Mouse (Mus musculus) cerebellum, adult 2 months (tissue): Measurements from ENCODE around the gene Prrx2. TPM values are rescaled to one million over a fixed set of nuclear protein-coding genes. Genes with fewer than 3 reads are reported as not detected.

Experiments
- DNase-seq, 2 experiments: peaks; one replicate each; pipeline ENCODE4 v3.0.0; 2021
- H3K27ac ChIP-seq: fragments of 200-500 bp; 2 replicates; pipeline ENCODE4 v1.5.1; 2012; ENCODE audit warnings: low read length, control low read depth, inconsistent platforms; ENCODE audit not compliant: insufficient read depth
- H3K27me3 ChIP-seq: fragments of 200-500 bp; 2 replicates; pipeline ENCODE4 v1.6.1; 2012; ENCODE audit warnings: inconsistent platforms, mild to moderate bottlenecking, low read length, moderate library complexity; ENCODE audit not compliant: control insufficient read depth, insufficient read depth
- H3K4me1 ChIP-seq: fragments of 200-500 bp; 2 replicates; pipeline ENCODE4 v1.6.1; 2011; ENCODE audit warnings: low read length; ENCODE audit not compliant: control insufficient read depth, insufficient read depth
- H3K4me3 ChIP-seq: fragments of 200-500 bp; replicated peaks from 2 replicates; pipeline ENCODE3; 2011; ENCODE audit warnings: mild to moderate bottlenecking, low read depth, low read length, control low read depth; ENCODE audit not compliant: insufficient read depth
- CTCF ChIP-seq: fragments of 200-500 bp; IDR thresholded peaks from 2 replicates; pipeline ENCODE4 v1.5.1; 2011; ENCODE audit warnings: low read depth, mild to moderate bottlenecking, control low read depth, low read length, moderate library complexity, borderline replicate concordance; ENCODE audit not compliant: insufficient read depth
- POLR2A ChIP-seq: fragments of 200-500 bp; IDR thresholded peaks from 2 replicates; pipeline ENCODE4 v1.6.1; 2011; ENCODE audit warnings: low read length, control low read depth, borderline replicate concordance; ENCODE audit not compliant: insufficient read depth
- WGBS: fragments of 180-500 bp; shearing (Covaris S2); methylation state at CpG from one replicate; pipeline ENCODE4 v1.1.7; 2018; 5-methylcytosine and 5-hydroxymethylcytosine counted together
- polyA plus RNA-seq: library from polyadenylated mRNA; depleted of rRNA; stranded (reverse); fragments of >200 nt; gene quantifications from 2 replicates; pipeline ENCODE4 v1.2.3, GENCODE M21; 2012

Prrx2 gene
- polyA plus RNA-seq, 1 experiment, result 1.7 TPM

DNA sequence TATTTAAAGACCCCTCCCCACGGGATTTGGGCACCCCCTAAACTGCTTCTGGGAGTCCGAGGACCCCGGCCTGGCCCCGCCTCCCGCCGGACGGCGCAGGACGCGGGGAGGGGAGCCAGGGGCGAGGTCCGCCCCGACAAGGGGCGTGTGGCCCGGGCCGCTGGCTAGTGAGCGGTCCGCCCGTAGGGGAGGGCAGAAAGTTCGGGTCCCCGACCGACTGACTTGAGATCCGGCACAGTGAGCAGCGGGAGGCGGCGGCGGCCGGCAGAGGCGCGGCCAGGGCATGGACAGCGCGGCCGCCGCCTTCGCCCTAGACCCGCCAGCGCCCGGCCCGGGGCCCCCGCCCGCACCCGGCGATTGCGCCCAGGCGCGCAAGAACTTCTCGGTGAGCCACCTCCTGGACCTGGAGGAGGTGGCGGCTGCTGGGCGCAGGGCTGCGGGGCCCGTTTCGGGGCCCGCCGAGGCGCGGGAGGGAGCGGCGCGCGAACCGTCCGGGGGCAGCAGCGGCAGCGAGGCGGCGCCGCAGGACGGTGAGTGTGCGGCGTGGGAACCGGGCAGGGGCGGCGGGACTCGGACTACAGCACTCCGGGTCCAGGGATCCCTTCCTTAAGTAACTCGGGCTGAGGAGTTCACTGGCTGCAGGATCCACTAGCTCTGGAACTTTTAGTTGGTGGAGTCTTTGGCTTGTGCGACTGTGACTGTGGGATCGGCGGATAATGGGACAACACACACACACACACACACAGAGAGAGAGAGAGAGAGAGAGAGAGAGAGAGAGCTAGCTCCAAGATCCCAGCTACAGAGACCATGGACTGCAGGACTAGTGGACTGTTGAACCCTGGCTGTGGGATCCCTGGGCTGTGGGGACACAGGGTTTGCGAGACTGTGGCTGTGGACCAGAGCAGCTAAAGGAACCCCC lies 10.6 kb downstream of the Prrx2 start:
- no peak for DNase-seq
- Histone ChIP-seq H3K27me3 (peaks cover 6% of the 10 kb centered on the region; the same call in 1 of the 2 replicates), H3K4me3 (no peak overlapping the region), H3K4me1 (no peaks in the 10 kb centered on the region), H3K27ac (no peak overlapping the region)
- 2% methylated on average over 73 of the region's 80 CpGs for WGBS
- TF ChIP-seq CTCF (no peak), POLR2A (no peak)

DNA sequence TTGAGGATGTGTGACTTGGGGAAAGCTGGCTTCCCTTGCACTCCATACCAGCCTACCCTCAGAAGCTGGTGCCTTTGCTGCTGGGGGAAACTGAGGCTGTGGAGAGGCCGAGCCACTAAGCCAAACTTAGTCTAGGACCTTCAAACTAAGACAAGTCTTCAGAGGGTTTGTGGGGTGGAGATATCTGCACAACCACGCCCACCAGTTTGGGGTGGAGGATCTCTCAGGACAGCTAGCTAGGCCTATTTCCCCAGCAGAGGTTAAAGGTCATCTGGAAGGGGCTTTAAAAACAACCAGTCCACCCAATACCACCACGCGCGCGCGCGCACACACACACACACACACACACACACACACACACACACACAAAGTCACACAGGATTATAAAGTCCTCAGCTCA lies 11.5 kb downstream of the Prrx2 start:
- H3K27me3 ChIP-seq, result peaks cover 6% of the 10 kb centered on the region; the same call in 1 of the 2 replicates
- H3K4me3 ChIP-seq, result no peak overlapping the region
- no peak for DNase-seq
- H3K27ac ChIP-seq, result no peak overlapping the region
- 86% methylated on average over 8 of the region's 8 CpGs for WGBS
- TF ChIP-seq POLR2A, result no peak
- no peak for TF ChIP-seq CTCF
- H3K4me1 ChIP-seq, result no peaks in the 10 kb centered on the region

DNA sequence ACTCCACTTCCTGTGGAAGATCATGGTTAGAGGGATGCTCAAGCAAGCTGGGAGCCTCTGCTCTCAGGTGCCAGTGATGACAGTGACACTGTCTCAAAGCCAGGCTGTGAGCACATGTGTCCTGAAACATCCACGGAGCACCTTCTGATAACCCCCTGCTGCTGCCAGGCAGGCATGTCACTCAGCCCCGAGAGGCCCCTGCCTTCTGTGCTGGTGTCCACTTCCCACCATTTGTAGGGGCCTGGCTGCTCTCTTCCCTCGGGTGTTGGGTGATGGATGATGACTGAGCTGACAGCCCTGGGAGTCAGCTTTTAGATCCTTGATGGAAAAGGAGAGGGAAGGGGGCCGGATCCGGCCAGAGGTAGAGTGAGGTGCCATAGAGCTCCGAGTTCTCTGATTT lies 12.0 kb downstream of the Prrx2 start:
- Histone ChIP-seq H3K27me3 (peaks cover 6% of the 10 kb centered on the region; the same call in 1 of the 2 replicates), H3K27ac (no peak overlapping the region), H3K4me1 (no peaks in the 10 kb centered on the region), H3K4me3 (no peak overlapping the region)
- TF ChIP-seq POLR2A (no peak), CTCF (no peak)
- 47% methylated on average over 6 of the region's 6 CpGs for WGBS
- no peak for DNase-seq

DNA sequence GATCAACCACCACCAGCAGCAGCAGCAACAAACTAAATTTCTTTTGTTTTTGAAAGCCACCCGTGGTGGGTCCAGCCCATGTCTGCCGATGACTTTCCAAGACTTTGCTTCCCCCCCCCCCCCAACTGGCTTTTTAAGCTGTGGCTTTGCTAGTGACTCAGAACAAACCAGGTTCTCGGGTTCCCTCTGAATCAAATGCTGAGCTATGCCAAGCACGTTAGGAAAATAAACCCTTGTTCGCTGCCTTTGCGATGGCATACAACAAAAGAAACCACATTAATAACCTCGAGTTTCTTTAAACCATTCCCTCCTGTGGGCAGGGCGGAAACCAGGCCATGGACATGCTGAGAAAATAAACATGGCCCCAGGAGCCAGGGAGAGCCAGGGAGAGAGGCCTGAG lies 13.4 kb downstream of the Prrx2 start:
- H3K4me1 ChIP-seq, result no peaks in the 10 kb centered on the region
- no peak overlapping the region for H3K27ac ChIP-seq
- TF ChIP-seq CTCF (no peak), POLR2A (no peak)
- 55% methylated on average over 8 of the region's 8 CpGs for WGBS
- DNase-seq, result no peak
- H3K27me3 ChIP-seq, result peaks cover 6% of the 10 kb centered on the region; the same call in 1 of the 2 replicates
- H3K4me3 ChIP-seq, result no peak overlapping the region

DNA sequence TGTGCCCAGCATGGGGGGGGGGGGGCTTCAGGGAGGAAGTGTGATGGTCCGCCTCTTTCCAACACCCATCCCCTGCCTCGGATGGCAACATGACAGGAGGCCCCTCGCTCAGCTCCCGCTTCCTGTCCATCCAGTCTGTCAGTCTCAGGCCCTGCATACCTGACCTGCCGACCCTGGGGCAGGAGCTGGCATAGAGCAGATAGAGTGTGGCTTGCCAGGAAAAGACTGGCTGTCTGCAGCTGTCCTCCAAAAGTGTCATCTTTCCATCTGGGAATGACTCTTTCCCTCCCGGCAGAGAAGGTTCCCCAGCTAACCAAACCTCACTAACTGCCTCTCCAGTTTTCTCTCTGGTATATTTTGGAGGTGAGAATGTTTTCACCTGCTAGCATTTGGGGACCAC lies 15.8 kb downstream of the Prrx2 start:
- Histone ChIP-seq H3K27ac (no peak overlapping the region), H3K4me1 (no peaks in the 10 kb centered on the region), H3K27me3 (no peaks in the 10 kb centered on the region; the same call in 1 of the 2 replicates), H3K4me3 (no peak overlapping the region)
- 22% methylated on average over 6 of the region's 6 CpGs for WGBS
- no peak for TF ChIP-seq CTCF
- TF ChIP-seq POLR2A, result no peak
- DNase-seq, result no peak

DNA sequence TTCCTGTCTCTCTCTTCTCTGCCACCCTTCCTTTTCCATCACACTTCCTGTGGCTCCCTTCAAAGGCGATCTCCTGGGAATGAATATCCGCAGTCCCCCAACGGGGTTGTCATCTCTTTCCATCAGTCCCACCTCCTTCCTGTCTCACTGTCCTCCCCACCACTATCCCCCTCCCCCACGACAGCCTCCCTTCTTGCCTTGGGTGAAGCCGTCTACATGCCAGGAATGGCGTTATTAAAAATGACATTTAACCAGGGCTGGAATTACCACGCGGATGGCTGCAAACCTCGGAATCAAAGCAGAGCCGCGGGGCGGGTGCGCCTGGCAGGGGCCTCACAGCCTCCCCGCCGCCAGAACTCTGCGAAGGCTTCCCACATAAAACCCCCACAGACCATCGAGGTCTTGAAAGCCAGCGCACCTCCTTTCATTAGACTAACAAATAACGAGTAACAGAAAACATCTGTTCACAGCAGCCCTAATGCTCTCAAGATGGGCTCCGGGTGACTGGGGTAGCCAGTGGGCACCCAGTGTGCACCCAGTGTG lies 18.1 kb downstream of the Prrx2 start:
- no peak for DNase-seq
- Histone ChIP-seq H3K4me1 (no peaks in the 10 kb centered on the region), H3K27me3 (no peaks in the 10 kb centered on the region), H3K4me3 (no peak overlapping the region), H3K27ac (no peak overlapping the region)
- TF ChIP-seq POLR2A, result no peak
- WGBS, result 31% methylated on average over 20 of the region's 20 CpGs

DNA sequence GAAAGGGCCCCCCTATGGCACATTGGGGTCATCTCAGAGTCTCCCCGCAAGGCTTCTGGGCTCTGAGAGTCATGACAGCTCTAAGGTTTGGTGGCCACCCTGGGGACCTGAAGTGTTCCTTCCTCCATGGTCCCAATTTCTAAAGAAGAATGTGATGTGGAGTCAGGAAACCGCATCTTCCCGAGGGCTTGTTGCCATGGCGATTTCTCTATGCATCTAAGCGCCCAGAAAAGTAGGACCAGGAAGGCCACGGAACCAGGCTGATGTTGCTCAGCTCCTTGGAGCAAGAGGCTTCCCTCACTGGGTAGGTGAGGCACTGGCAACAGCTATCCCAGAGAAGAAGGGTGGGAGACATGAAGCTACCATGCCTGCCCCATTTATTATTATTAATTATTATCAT lies 22.3 kb downstream of the Prrx2 start:
- no peak overlapping the region for H3K27ac ChIP-seq
- no peaks in the 10 kb centered on the region for H3K4me1 ChIP-seq
- TF ChIP-seq CTCF, result no peak
- TF ChIP-seq POLR2A, result no peak
- DNase-seq, result no peak
- no peak overlapping the region for H3K4me3 ChIP-seq
- no peaks in the 10 kb centered on the region for H3K27me3 ChIP-seq
- 44% methylated on average over 6 of the region's 6 CpGs for WGBS

DNA sequence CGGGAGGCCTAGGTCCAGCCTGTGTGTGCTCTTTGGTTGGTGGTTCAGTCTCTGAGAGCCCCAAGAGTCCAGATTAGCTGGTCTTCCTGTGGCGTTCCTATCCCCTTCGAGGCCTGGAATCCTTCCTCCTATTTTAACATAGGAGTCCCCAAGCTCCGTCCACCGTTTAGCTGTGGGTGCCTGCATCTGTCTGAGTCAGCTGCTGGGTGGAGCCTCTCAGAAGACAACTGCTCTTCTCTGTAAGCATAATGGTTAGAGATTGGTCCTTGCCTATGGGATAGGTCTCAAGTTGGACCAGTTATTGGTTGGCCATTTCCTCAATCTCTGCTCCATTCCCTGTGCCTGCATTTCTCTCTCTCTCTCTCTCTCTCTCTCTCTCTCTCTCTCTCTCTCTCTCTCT lies 25.0 kb downstream of the Prrx2 start:
- 76% methylated on average over 5 of the region's 5 CpGs for WGBS
- TF ChIP-seq CTCF (no peak), POLR2A (no peak)
- DNase-seq, result no peak
- no peaks in the 10 kb centered on the region for H3K27me3 ChIP-seq
- no peak overlapping the region for H3K27ac ChIP-seq
- no peaks in the 10 kb centered on the region for H3K4me1 ChIP-seq
- H3K4me3 ChIP-seq, result no peak overlapping the region
